Mouse (Mus musculus) embryonic facial prominence, embryonic 13.5 days (tissue): ENCODE results near the gene Schip1. TPM values are rescaled to one million over a fixed set of nuclear protein-coding genes. Genes with fewer than 3 reads are reported as not detected.
A peak's percentile ranks its signal among the peaks of the same experiment; 100 is the strongest.

Experiments used
- ATAC-seq: fragments of 200-750 bp; cut with Nextera tagmentation; 2 replicates; pipeline ENCODE4 v1.8.0; 2017; ENCODE audit warnings: low read depth; ENCODE audit not compliant: insufficient number of reproducible peaks, insufficient read depth, low FRiP score, low TSS enrichment
- H3K27ac ChIP-seq: fragments of 300-500 bp; sonication (generic); 2 replicates; pipeline ENCODE4 v1.5.1; 2015; ENCODE audit warnings: moderate library complexity, mild to moderate bottlenecking, inconsistent platforms
- H3K27me3 ChIP-seq: fragments of 300-500 bp; sonication (generic); 2 replicates; pipeline ENCODE4 v1.6.1; 2015; ENCODE audit warnings: mild to moderate bottlenecking, inconsistent platforms
- H3K36me3 ChIP-seq: fragments of 300-500 bp; sonication (generic); 2 replicates; pipeline ENCODE4 v1.6.1; 2015; ENCODE audit warnings: mild to moderate bottlenecking, inconsistent platforms
- H3K4me1 ChIP-seq: fragments of 300-500 bp; sonication (generic); 2 replicates; pipeline ENCODE4 v1.6.1; 2015; ENCODE audit warnings: inconsistent platforms
- H3K4me2 ChIP-seq: fragments of 300-500 bp; sonication (generic); 2 replicates; pipeline ENCODE4 v1.6.1; 2015; ENCODE audit warnings: moderate library complexity, mild to moderate bottlenecking, inconsistent platforms
- H3K4me3 ChIP-seq: fragments of 300-500 bp; sonication (generic); 2 replicates; pipeline ENCODE4 v1.5.1; 2015; ENCODE audit warnings: mild to moderate bottlenecking, inconsistent platforms
- H3K9ac ChIP-seq: fragments of 300-500 bp; sonication (generic); 2 replicates; pipeline ENCODE4 v1.6.1; 2015; ENCODE audit warnings: mild to moderate bottlenecking, inconsistent platforms
- H3K9me3 ChIP-seq: fragments of 300-500 bp; sonication (generic); 2 replicates; pipeline ENCODE4 v1.6.1; 2016; ENCODE audit warnings: inconsistent platforms
- WGBS: fragments of 180-500 bp; shearing (Covaris S2); methylation state at CpG from one replicate; pipeline ENCODE4 v1.1.7; 2015; ENCODE audit warnings: mixed read lengths; 5-methylcytosine and 5-hydroxymethylcytosine counted together
- polyA plus RNA-seq: library from polyadenylated mRNA; unstranded; fragments of >200 nt; fragmentation: Nextera tagmentation; extraction: Ambion mirVana; gene quantifications from 2 replicates; pipeline ENCODE4 v1.2.1, GENCODE M21; 2015

Schip1 gene
- polyA plus RNA-seq, 1 experiment from 2014 or later: 20.5 TPM

DNA sequence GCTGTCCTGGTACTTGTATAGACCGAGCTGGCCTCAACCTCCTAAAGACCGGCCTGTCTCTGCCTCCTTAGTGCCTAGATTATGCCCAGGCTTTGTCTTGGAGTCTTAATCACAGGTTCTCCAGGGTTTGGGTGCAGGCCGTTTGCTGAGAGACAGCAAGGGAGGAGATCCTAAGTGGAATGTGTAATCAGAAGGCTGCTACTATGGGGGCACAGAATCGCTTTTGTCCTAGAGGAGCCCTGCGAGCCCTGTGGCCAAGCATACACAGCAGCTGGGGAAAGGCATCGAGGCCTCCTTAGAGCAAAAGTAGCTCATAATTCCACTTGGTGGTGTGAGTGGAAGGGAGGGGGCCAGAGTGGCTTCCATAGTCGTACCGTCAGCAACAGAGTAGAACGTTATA lies 419.4 kb downstream of the Schip1 start:
- Histone ChIP-seq H3K27me3 (no peaks in the 10 kb centered on the region), H3K4me3 (no peak overlapping the region), H3K9me3 (no peaks in the 10 kb centered on the region), H3K9ac (no peak overlapping the region), H3K4me2 (no peak overlapping the region), H3K36me3 (no peaks in the 10 kb centered on the region), H3K4me1 (peaks cover 6% of the 10 kb centered on the region; the same call in 1 of the 2 replicates), H3K27ac (no peak overlapping the region)
- 83% methylated on average over 9 of the region's 9 CpGs for WGBS
- no peak for ATAC-seq

- no peak for ATAC-seq
- Histone ChIP-seq H3K4me3 (no peak overlapping the region), H3K27me3 (no peaks in the 10 kb centered on the region), H3K4me1 (peaks cover 6% of the 10 kb centered on the region; the same call in 1 of the 2 replicates), H3K9ac (no peak overlapping the region), H3K36me3 (no peaks in the 10 kb centered on the region), H3K4me2 (no peak overlapping the region), H3K9me3 (no peaks in the 10 kb centered on the region), H3K27ac (no peak overlapping the region)
- 68% methylated on average over 4 of the region's 4 CpGs for WGBS
These were observed 420.0 kb downstream of the Schip1 start for GRCm38 (mm10) chr3:68484561-68484960.

DNA sequence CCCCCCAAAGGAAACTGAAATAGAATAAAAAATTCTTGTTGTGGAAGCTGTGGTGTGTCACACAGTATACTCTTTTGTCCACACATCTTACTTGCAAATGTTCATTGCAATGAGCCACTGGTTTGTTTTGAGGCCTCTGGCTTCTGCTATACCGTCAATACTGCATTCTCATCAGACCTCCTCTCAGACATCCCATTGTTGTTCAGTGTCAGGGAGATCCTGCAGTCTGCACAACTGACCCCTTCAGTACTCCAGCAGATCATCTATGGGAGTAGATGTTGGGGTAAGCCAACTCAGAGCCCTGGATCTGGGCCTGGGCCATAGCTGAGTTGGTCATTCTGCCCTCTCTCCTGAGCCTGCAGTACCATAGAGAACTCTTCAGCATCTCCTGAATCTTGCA lies 423.0 kb downstream of the Schip1 start:
- no peaks in the 10 kb centered on the region for H3K36me3 ChIP-seq
- H3K4me1 ChIP-seq: peaks cover 19% of the 10 kb centered on the region
- no peak overlapping the region for H3K4me2 ChIP-seq
- H3K4me3 ChIP-seq: no peak overlapping the region
- H3K27ac ChIP-seq: no peak overlapping the region
- WGBS: 65% methylated on average over 1 of the region's 1 CpGs
- H3K27me3 ChIP-seq: no peaks in the 10 kb centered on the region
- no peak for ATAC-seq
- H3K9ac ChIP-seq: no peak overlapping the region
- H3K9me3 ChIP-seq: no peaks in the 10 kb centered on the region

GRCm38 (mm10) chr3:68488316-68488715 lies 423.7 kb downstream of the Schip1 start:
- Histone ChIP-seq H3K36me3 (no peaks in the 10 kb centered on the region), H3K9me3 (no peaks in the 10 kb centered on the region), H3K4me1 (peaks cover 26% of the 10 kb centered on the region), H3K27me3 (no peaks in the 10 kb centered on the region), H3K4me2 (no peak overlapping the region), H3K4me3 (no peak overlapping the region), H3K9ac (no peak overlapping the region), H3K27ac (no peak overlapping the region)
- no peak for ATAC-seq
- 31% methylated on average over 5 of the region's 5 CpGs for WGBS

GRCm38 (mm10) chr3:68491516-68491915 lies 426.9 kb downstream of the Schip1 start:
- no peak overlapping the region for H3K9ac ChIP-seq
- no peak for ATAC-seq
- H3K9me3 ChIP-seq: no peaks in the 10 kb centered on the region
- H3K27ac ChIP-seq: no peak overlapping the region
- no peaks in the 10 kb centered on the region for H3K27me3 ChIP-seq
- H3K4me3 ChIP-seq: no peak overlapping the region
- no peaks in the 10 kb centered on the region for H3K36me3 ChIP-seq
- 58% methylated on average over 6 of the region's 6 CpGs for WGBS
- no peak overlapping the region for H3K4me2 ChIP-seq
- H3K4me1 ChIP-seq: peaks cover 35% of the 10 kb centered on the region

- Histone ChIP-seq H3K4me2 (0 out of 2 replicates have a peak overlapping the region, but pooled peaks have one; percentile 98), H3K4me1 (peaks cover 35% of the 10 kb centered on the region), H3K4me3 (no peak overlapping the region), H3K9me3 (no peaks in the 10 kb centered on the region), H3K9ac (no peak overlapping the region; the same call in 1 of the 2 replicates), H3K27me3 (no peaks in the 10 kb centered on the region), H3K36me3 (no peaks in the 10 kb centered on the region), H3K27ac (peak overlapping the region; percentile 88)
- 49% methylated on average over 1 of the region's 1 CpGs for WGBS
- no peak for ATAC-seq
These were observed 427.5 kb downstream of the Schip1 start for GRCm38 (mm10) chr3:68492066-68492465.

DNA sequence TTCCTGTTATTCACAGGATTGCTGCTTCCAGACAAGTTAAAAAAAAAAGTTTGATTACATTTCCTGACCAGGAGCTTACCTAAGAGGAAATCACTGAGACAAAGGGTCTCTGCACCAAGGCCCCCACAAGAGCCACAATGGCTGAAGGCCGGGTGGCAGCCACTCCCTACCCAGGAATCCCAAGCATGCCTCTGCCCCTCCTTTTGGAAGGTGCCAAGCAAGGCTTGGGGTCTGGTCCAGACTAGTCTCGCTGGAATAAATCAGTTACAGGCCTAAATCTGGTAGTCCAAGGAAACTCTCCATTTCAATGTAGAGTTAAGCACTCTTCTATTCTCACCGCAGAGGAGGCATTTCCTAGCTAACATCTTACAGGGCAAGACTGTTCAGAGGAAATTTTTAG lies 427.9 kb downstream of the Schip1 start:
- H3K4me1 ChIP-seq: peaks cover 35% of the 10 kb centered on the region
- H3K4me2 ChIP-seq: peak overlapping the region; percentile 98
- peak overlapping the region; percentile 88 for H3K27ac ChIP-seq
- 12% methylated on average over 3 of the region's 3 CpGs for WGBS
- H3K4me3 ChIP-seq: peak overlapping the region; percentile 71; the same call in 1 of the 2 replicates
- no peaks in the 10 kb centered on the region for H3K27me3 ChIP-seq
- no peaks in the 10 kb centered on the region for H3K36me3 ChIP-seq
- no peaks in the 10 kb centered on the region for H3K9me3 ChIP-seq
- peak overlapping the region; percentile 81; the same call in 1 of the 2 replicates for H3K9ac ChIP-seq
- ATAC-seq: no peak

DNA sequence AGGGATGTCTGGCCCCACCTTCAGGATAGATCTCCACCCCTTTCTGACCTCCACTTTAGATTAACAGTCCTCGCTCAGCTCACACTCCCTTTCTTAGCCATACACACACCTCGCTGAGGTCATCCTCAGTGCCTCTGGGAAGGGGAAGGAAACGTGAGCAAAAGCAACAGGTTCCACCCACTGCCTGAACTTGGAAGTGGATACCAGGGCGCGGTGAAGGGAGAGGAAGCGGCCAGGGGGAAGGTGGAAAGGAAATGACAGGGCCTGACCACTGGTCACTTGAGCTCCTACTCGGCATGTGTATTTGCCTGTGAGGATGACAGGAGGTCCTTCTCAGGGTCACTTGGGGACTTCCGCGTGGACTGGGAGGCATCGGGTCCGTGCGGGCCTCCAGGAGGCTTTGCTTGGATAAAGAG lies 428.6 kb downstream of the Schip1 start:
- H3K9ac ChIP-seq: peak overlapping the region; percentile 81
- no peaks in the 10 kb centered on the region for H3K27me3 ChIP-seq
- ATAC-seq: no peak
- H3K4me3 ChIP-seq: peak overlapping the region; percentile 71
- H3K27ac ChIP-seq: peak overlapping the region; percentile 88
- no peaks in the 10 kb centered on the region for H3K36me3 ChIP-seq
- WGBS: 0% methylated on average over 12 of the region's 12 CpGs
- peak overlapping the region; percentile 98 for H3K4me2 ChIP-seq
- H3K9me3 ChIP-seq: no peaks in the 10 kb centered on the region
- peaks cover 29% of the 10 kb centered on the region for H3K4me1 ChIP-seq

DNA sequence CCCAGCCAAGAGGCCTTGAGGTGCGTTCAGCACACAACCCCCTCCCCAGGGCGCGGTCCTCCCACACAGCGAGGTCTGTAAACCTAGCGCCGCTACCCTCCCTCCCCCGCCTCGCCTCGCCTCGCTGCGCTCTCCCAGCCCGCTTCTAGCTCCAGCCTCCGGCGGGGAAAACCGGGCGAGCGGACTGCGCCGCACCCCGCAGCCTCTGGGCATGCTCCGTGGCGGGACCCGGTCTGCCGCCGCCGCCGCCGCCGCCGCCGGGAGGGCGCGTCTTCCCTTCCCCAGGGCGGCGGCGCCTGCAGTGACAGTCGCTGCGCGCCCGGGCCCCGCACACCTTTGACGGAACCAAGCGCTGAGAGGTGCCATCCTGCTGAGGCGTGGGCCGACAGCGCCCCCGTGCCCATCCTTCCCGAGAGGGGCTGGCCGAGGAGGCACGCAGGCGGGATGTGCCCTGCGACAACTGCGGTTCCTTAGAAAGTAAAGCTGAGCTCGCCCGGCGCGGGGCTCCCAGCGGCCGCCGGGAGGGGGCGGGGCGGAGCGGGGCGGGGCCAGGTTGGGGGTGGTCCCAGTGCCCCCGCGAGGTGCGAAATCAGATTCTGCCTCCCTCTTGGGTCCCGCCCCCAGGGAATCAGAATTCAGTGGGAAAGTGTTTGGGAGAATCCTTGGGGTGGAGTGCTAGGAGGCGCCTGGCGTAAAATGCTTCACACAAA lies 429.1 kb downstream of the Schip1 start:
- Histone ChIP-seq H3K36me3 (no peaks in the 10 kb centered on the region), H3K9ac (peak overlapping the region; percentile 81), H3K4me1 (peaks cover 29% of the 10 kb centered on the region), H3K4me3 (peak overlapping the region; percentile 71), H3K27ac (peak overlapping the region; percentile 88), H3K9me3 (no peaks in the 10 kb centered on the region), H3K4me2 (peak overlapping the region; percentile 98), H3K27me3 (no peaks in the 10 kb centered on the region)
- ATAC-seq: peak; percentile 73
- under 1% methylated on average over 58 of the region's 70 CpGs for WGBS

GRCm38 (mm10) chr3:68494296-68495095 lies 429.9 kb downstream of the Schip1 start:
- H3K27ac ChIP-seq: peak overlapping the region; percentile 88
- H3K4me1 ChIP-seq: peaks cover 29% of the 10 kb centered on the region
- H3K9ac ChIP-seq: peak overlapping the region; percentile 81
- WGBS: under 1% methylated on average over 66 of the region's 68 CpGs
- peak; percentile 27 for ATAC-seq
- peak overlapping the region; percentile 98 for H3K4me2 ChIP-seq
- peak overlapping the region; percentile 71 for H3K4me3 ChIP-seq
- no peaks in the 10 kb centered on the region for H3K9me3 ChIP-seq
- H3K36me3 ChIP-seq: no peaks in the 10 kb centered on the region
- no peaks in the 10 kb centered on the region for H3K27me3 ChIP-seq

- ATAC-seq: peak; percentile 40
- WGBS: 0% methylated on average over 38 of the region's 38 CpGs
- Histone ChIP-seq H3K4me3 (peak overlapping the region; percentile 71), H3K9ac (peak overlapping the region; percentile 81), H3K4me2 (peak overlapping the region; percentile 98), H3K36me3 (no peaks in the 10 kb centered on the region), H3K27ac (peak overlapping the region; percentile 88), H3K27me3 (no peaks in the 10 kb centered on the region), H3K9me3 (no peaks in the 10 kb centered on the region), H3K4me1 (peaks cover 29% of the 10 kb centered on the region)
These were observed 430.6 kb downstream of the Schip1 start for GRCm38 (mm10) chr3:68495096-68495735.
